Mouse (Mus musculus) embryonic facial prominence, embryonic 15.5 days (tissue): ENCODE results near the gene Tep1. TPM values are rescaled to one million over a fixed set of nuclear protein-coding genes. Genes with fewer than 3 reads are reported as not detected.

Experiments used
- ATAC-seq: fragments of 200-750 bp; cut with Nextera tagmentation; 2 replicates; pipeline ENCODE4 v1.8.0; 2017; ENCODE audit warnings: low read depth, moderate TSS enrichment; ENCODE audit not compliant: insufficient number of reproducible peaks, low FRiP score, low TSS enrichment
- H3K27ac ChIP-seq: fragments of 300-500 bp; sonication (generic); replicated peaks from 2 replicates; pipeline ENCODE4 v1.5.1; 2015; ENCODE audit warnings: mild to moderate bottlenecking, inconsistent platforms
- H3K27me3 ChIP-seq: fragments of 300-500 bp; sonication (generic); 2 replicates; pipeline ENCODE4 v1.6.1; 2015; ENCODE audit warnings: inconsistent platforms
- H3K36me3 ChIP-seq: fragments of 300-500 bp; sonication (generic); 2 replicates; pipeline ENCODE4 v1.6.1; 2015; ENCODE audit warnings: mild to moderate bottlenecking, inconsistent platforms
- H3K4me1 ChIP-seq: fragments of 300-500 bp; sonication (generic); 2 replicates; pipeline ENCODE4 v1.6.1; 2015; ENCODE audit warnings: inconsistent platforms
- H3K4me2 ChIP-seq: fragments of 300-500 bp; sonication (generic); replicated peaks from 2 replicates; pipeline ENCODE4 v1.6.1; 2015; ENCODE audit warnings: mild to moderate bottlenecking, inconsistent platforms
- H3K4me3 ChIP-seq: fragments of 300-500 bp; sonication (generic); replicated peaks from 2 replicates; pipeline ENCODE4 v1.5.1; 2015; ENCODE audit warnings: mild to moderate bottlenecking, inconsistent platforms
- H3K9ac ChIP-seq: fragments of 300-500 bp; sonication (generic); 2 replicates; pipeline ENCODE4 v1.6.1; 2015; ENCODE audit warnings: inconsistent platforms
- H3K9me3 ChIP-seq: fragments of 300-500 bp; sonication (generic); replicated peaks from 2 replicates; pipeline ENCODE4 v1.6.1; 2016; ENCODE audit warnings: inconsistent platforms
- WGBS: fragments of 180-500 bp; shearing (Covaris S2); methylation state at CpG from one replicate; pipeline ENCODE4 v1.1.7; 2015; 5-methylcytosine and 5-hydroxymethylcytosine counted together
- polyA plus RNA-seq: library from polyadenylated mRNA; unstranded; fragments of >200 nt; fragmentation: Nextera tagmentation; extraction: Ambion mirVana; gene quantifications from 2 replicates; pipeline ENCODE4 v1.2.1, GENCODE M21; 2015

Tep1 gene
- polyA plus RNA-seq, 1 experiment from 2014 or later, result 5.2 TPM

DNA sequence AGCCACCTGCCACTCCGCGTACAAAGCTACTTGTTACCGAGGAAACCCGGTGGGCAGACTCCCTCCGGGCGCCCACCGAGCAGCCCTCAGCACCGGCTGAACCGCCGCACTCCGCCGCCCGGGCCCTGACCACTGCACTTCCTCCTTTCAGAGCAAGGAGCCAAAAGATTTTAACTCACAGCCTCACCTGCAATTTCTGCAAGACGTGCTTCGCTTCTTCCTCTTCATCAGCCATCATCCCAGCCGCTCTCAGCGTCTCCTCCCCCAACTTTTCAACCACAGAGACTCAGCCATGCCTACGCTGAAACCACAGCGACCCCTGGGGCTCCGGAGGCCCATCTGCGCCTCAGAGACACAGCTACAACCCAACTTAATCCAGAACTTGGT, 85.1 kb downstream of the Tep1 start, which contains the start of gene Ttc5:
TSS of gene Ttc5 (minus strand) at position 269 of the 387 bp plus-strand sequence.
- Histone ChIP-seq H3K4me3 (peak within 1 kb of the TSS; percentile 87), H3K9me3 (no peaks in the 10 kb centered on the region), H3K4me1 (peaks cover 6% of the 10 kb centered on the region), H3K4me2 (peak within 1 kb of the TSS; percentile 52), H3K36me3 (peaks cover 16% of the 10 kb centered on the region), H3K27me3 (no peaks in the 10 kb centered on the region), H3K27ac (peak within 1 kb of the TSS; percentile 71), H3K9ac (peak within 1 kb of the TSS; percentile 69)
- WGBS, result 0% methylated on average over 21 of the region's 21 CpGs
- peak; percentile 82 for ATAC-seq

DNA sequence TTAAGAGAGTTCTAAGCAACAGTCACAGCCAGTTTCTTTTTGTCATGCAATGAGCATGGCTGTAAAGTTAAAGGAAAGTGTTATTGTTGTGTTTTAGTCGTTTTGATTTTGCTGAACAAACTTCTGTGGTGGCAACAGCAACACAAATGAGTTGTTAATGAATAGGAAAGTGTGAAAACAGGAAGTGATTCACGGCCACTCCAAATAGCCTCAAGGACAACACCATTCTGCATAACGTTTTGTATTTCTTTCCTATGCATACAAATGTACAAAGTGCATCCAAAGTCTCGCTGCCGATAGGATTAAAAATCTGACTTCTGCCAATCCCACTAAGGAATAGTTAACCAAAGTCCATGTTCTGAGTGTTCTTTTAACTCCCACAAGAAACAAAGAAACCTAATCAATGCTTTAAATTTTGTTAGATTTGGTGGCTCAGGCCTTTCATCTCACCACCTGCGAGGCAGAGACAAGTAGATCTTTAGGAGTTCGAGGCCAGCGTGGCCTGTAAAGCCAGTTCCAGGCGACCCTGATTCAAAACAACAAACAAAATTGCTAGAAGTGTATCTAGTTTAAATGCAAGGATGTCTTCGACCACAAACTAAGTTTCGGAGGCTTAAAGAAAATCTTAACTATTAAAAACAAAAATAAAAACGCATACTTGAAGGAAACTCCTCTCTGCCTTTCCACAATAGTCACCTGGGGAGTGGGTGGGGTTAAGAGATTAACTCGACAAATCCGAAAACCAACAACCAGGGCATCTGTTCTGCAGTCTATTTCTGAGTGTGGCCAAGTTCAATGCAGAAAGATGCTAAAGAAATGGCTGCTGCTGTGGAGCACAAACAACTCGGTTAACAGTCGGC, 85.7 kb downstream of the Tep1 start:
- peak overlapping the region; percentile 52 for H3K4me2 ChIP-seq
- H3K4me1 ChIP-seq, result peaks cover 6% of the 10 kb centered on the region
- ATAC-seq, result no peak
- H3K27ac ChIP-seq, result peak overlapping the region; percentile 71
- peaks cover 22% of the 10 kb centered on the region for H3K36me3 ChIP-seq
- whole genome bisulfite sequencing, result 20% methylated on average over 16 of the region's 16 CpGs
- no peaks in the 10 kb centered on the region for H3K9me3 ChIP-seq
- H3K9ac ChIP-seq, result peak overlapping the region; percentile 69
- H3K4me3 ChIP-seq, result peak overlapping the region; percentile 87
- H3K27me3 ChIP-seq, result no peaks in the 10 kb centered on the region

DNA sequence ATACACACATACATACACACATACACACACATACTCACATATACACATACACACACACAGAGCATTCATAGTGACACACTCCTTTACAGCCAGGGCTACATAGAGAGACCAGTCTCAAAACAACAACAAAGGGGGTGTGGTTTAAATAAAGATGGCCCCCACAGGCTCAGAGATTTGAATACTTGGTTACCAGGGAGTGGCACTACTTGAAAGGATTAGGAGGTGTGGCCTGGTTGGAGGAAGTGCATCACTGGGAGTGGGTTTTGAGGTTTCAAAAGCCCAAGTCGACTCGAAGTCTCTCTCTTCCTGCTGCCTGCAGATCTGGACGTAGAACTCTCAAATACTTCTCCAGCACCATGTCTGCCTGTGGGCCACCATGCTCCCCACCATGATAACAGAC, 88.2 kb downstream of the Tep1 start:
- Histone ChIP-seq H3K27me3 (no peaks in the 10 kb centered on the region), H3K9me3 (no peaks in the 10 kb centered on the region)

More for the DNA sequence above, 88.2 kb downstream of the Tep1 start:
- no peak overlapping the region for H3K9ac ChIP-seq
- H3K27ac ChIP-seq, result no peak overlapping the region
- ATAC-seq, result 0 out of 2 replicates have a peak, but pooled peaks have one; percentile 34
- H3K36me3 ChIP-seq, result peaks cover 30% of the 10 kb centered on the region
- 82% methylated on average over 3 of the region's 3 CpGs for WGBS
- no peak overlapping the region for H3K4me3 ChIP-seq
- peaks cover 6% of the 10 kb centered on the region for H3K4me1 ChIP-seq
- no peak overlapping the region for H3K4me2 ChIP-seq

Other genes starting within 250 kb of the Tep1 start
- 1.3 TPM in 2 replicates for gene Olfr745, start 231.2 kb downstream of the Tep1 start, polyA plus RNA-seq
- 0.17 TPM in 1 of 2 replicates, not detected in the other for gene Olfr746, start 223.5 kb downstream of the Tep1 start, polyA plus RNA-seq
- not detected in 2 replicates for gene Olfr747, start 177.4 kb downstream of the Tep1 start, polyA plus RNA-seq
- gene Olfr748, start 163.2 kb downstream of the Tep1 start, polyA plus RNA-seq, result 0.05 and 0.08 TPM in 2 replicates
- 0.43 TPM in 1 of 2 replicates, not detected in the other for gene Olfr749, start 125.5 kb downstream of the Tep1 start, polyA plus RNA-seq
- gene Ttc5, start 85.0 kb downstream of the Tep1 start, polyA plus RNA-seq, result 71.5 and 80.0 TPM in 2 replicates
- not detected in 2 replicates for gene Ccnb1ip1, start 62.8 kb downstream of the Tep1 start, polyA plus RNA-seq
- gene Parp2, start 62.7 kb downstream of the Tep1 start, polyA plus RNA-seq, result 58.4 and 59.3 TPM in 2 replicates
- gene Klhl33, start 26.9 kb upstream of the Tep1 start, polyA plus RNA-seq, result 0.24 and 0.45 TPM in 2 replicates
- gene Osgep, start 54.3 kb upstream of the Tep1 start, polyA plus RNA-seq, result 155 and 158 TPM in 2 replicates
- 187 and 190 TPM in 2 replicates for gene Apex1, start 54.4 kb upstream of the Tep1 start, polyA plus RNA-seq
- gene Pip4p1, start 60.3 kb upstream of the Tep1 start, polyA plus RNA-seq, result 53.8 and 57.4 TPM in 2 replicates
- 55.5 and 56.7 TPM in 2 replicates for gene Pnp, start 60.5 kb upstream of the Tep1 start, polyA plus RNA-seq
- gene Gm49342, start 74.0 kb upstream of the Tep1 start, polyA plus RNA-seq, result not detected in 2 replicates
- gene Pnp2, start 85.4 kb upstream of the Tep1 start, polyA plus RNA-seq, result 0.25 and 0.85 TPM in 2 replicates
- gene Rnase10, start 137.2 kb upstream of the Tep1 start, polyA plus RNA-seq, result 0.52 and 0.54 TPM in 2 replicates
- not detected in 2 replicates for gene Rnase9, start 171.3 kb upstream of the Tep1 start, polyA plus RNA-seq
- gene Rnase11, start 179.6 kb upstream of the Tep1 start, polyA plus RNA-seq, result not detected in 2 replicates
- 0.43 and 0.56 TPM in 2 replicates for gene Rnase12, start 187.1 kb upstream of the Tep1 start, polyA plus RNA-seq
- gene Olfr750, start 203.9 kb upstream of the Tep1 start, polyA plus RNA-seq, result not detected in 2 replicates
- gene Rnase4, start 220.5 kb upstream of the Tep1 start, polyA plus RNA-seq, result 55.5 and 57.1 TPM in 2 replicates
- 8.2 and 11.0 TPM in 2 replicates for gene Ang, start 220.6 kb upstream of the Tep1 start, polyA plus RNA-seq
- gene Eddm3b, start 243.9 kb upstream of the Tep1 start, polyA plus RNA-seq, result not detected in 2 replicates